Mouse (Mus musculus) gastrocnemius, adult 8-10 months (tissue): ENCODE data around the gene Calm1. TPM values are rescaled to one million over a fixed set of nuclear protein-coding genes. Genes with fewer than 3 reads are reported as not detected.
A peak's percentile ranks its signal among the peaks of the same experiment; 100 is the strongest.

Experiments
- DNase-seq, 2 experiments: peaks; one replicate each; pipeline ENCODE4 v3.0.0; 2022; ENCODE audit warnings: low spot score in 2 of 2
- total RNA-seq, 4 experiments: library from RNA; stranded (reverse); gene quantifications; 2 replicates each; pipeline ENCODE4 v1.2.4; 2022

Gene Calm1
- total RNA-seq, 4 experiments from 2014 or later: 532 to 601 (median 581) TPM

GRCm38 (mm10) chr12:100222322-100222993 lies 23.2 kb downstream of the Calm1 start:
- no peak for DNase-seq

DNA sequence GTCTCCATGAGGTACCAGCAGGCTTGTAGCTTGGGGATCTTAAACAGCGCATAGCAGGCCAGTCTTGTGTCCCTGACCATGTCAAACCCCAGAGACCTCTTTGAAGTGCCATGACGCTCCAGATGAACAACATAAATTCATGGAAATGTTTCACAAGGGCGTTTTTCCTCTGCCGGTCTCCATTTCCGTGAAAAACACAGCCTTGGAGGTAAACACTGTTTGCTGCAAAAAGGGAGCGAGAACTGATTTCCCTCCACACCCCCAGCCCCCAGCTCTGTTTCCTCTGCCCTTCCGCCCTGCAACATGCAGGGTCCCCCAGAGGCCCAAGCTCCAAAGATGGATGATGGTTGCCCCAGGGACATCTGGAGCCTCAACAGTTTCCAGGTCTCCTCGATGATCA lies 24.3 kb downstream of the Calm1 start:
- no peak for DNase-seq

- no peak for DNase-seq
These were observed 26.0 kb downstream of the Calm1 start for GRCm38 (mm10) chr12:100225196-100225595.

GRCm38 (mm10) chr12:100226073-100226472 lies 26.8 kb downstream of the Calm1 start:
- no peak for DNase-seq

DNA sequence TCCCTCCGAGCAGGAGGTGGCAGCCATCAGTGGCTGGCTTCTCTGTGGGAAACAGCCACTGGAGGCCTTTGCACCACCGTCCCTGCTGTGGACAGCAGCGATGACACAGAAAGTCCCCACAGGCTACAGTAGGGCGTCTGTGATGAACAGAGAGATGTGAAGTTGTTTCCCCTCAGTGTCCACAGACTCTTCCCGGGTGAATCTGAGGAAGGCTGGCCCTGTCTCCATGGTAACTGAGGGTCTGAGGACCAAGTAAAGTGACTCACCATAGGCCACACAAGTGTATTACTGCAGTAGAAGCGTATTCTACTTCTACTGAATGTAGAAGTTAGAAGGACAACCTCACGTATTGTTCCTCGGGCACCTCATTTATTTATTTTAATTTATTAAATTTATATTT lies 27.4 kb downstream of the Calm1 start:
- DNase-seq: no peak

GRCm38 (mm10) chr12:100228041-100228725 lies 28.9 kb downstream of the Calm1 start:
- no peak for DNase-seq

DNA sequence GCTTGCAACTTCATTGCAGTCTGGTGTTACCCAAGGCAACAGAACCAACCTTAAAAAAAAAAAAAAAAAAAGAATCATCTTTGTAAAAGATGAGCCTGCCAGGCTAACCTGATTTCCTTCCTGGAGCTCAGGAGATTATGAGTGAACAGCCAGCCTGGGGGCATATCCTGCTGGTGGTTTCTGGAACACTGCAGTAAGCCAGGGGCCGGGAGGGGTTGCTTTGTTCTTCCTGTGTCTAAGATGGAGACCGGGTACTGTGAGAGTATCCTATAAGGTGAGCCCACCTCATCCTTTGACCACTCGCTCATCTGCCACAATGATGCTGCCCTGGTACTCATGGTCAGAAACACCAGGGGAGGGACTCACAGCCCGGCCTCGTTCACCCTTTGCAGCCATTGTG lies 35.0 kb downstream of the Calm1 start:
- no peak for DNase-seq

DNA sequence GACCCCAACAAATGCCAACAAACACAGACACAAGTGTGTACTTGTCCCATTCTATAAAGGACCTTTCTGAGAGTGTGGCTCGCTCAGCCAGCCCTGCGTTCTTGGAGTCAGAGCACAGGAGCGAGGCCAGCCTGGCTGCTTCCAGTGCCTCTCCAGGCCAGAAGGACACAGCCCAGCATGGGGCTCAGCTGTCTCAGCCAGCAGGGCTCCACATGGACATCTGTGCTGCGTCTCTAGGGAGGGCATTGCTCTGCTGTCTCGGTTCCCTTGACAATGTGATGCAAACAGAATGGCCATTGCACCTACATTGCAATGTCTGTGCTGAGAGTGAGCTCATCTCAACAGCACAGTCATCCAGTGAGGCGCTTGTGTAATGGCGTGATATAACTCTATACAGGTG lies 35.7 kb downstream of the Calm1 start:
- DNase-seq: no peak

- DNase-seq: no peak
These were observed 36.2 kb downstream of the Calm1 start for GRCm38 (mm10) chr12:100235423-100235822.

DNA sequence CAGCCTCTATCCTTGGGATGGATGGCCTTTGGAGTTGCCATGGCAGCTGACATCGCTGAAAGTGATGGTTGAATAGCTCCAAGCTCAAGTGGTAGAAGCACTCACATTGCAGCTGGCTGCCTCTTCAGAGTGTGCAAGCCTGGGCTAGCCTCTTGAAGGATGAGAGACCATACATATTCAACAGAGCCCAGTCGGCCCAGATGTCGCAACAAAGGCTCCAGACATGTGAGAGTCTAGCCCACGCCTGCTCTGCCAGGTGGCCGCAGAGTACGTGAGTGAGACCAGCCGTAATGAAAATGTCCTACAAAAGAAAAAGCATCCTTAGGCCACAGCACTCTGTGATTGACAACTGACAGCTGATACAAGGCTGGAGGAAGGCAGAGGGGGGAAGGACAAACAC lies 40.2 kb downstream of the Calm1 start:
- no peak for DNase-seq

- DNase-seq: no peak
These were observed 40.6 kb downstream of the Calm1 start for GRCm38 (mm10) chr12:100239807-100240206.

- peak in 1 of 2 experiments; percentile 18 for DNase-seq
These were observed 42.9 kb downstream of the Calm1 start for GRCm38 (mm10) chr12:100241911-100242796.

GRCm38 (mm10) chr12:100244580-100244979 lies 45.3 kb downstream of the Calm1 start:
- DNase-seq: no peak

DNA sequence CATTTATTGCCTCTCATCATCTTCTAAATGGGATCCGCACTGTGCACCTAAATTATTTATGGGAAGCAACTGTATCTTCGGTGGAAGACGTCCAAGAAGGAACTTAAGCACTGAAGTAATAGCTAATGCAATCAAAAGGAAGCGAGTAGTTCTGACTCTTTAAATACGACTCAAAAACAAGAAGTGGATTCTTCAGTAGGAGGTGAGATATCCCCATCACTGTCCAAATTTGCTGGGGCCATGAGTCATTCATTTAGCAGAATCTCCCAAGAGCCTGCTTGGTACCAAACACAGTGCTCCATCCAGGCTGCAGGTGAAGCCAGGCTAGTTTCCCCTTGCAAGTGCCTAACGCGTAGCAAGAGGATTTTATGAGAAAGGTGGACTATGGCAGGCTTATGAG lies 49.9 kb downstream of the Calm1 start:
- DNase-seq: no peak

GRCm38 (mm10) chr12:100254471-100254870 lies 55.2 kb downstream of the Calm1 start:
- DNase-seq: no peak

- no peak for DNase-seq
These were observed 56.3 kb downstream of the Calm1 start for GRCm38 (mm10) chr12:100255441-100255949.

GRCm38 (mm10) chr12:100257779-100258178 lies 58.5 kb downstream of the Calm1 start:
- DNase-seq: no peak

Other genes starting within 250 kb of the Calm1 start
- under 1 TPM in 3 of 4 experiments, not detected in 1; 0.10 to 0.20 (median 0.12) TPM for gene Kcnk13, start 234.9 kb upstream of the Calm1 start, total RNA-seq
- gene Psmc1, start 89.3 kb upstream of the Calm1 start, total RNA-seq: 100 to 1,000 TPM; 142 to 173 (median 149) TPM
- gene Nrde2, start 39.8 kb upstream of the Calm1 start, total RNA-seq: 10 to 100 TPM in 2 of 4 experiments, 1 to 10 TPM in 2; 5.9 to 11.3 (median 9.4) TPM